Mouse (Mus musculus) limb, embryonic 10.5 days (tissue): ENCODE data around the gene Fxr2. TPM values are rescaled to one million over a fixed set of nuclear protein-coding genes. Genes with fewer than 3 reads are reported as not detected.
"Not testable (repeated sequence)": the region's sequence is repeated elsewhere in the genome, so short reads cannot be mapped to it uniquely, and the experiment has no call there.

Experiments used
- DNase-seq: peaks from one replicate; pipeline ENCODE4 v3.0.0-alpha.2; 2017; ENCODE audit warnings: low spot score
- H3K27ac ChIP-seq: fragments of 300-500 bp; sonication (generic); 2 replicates; pipeline ENCODE4 v1.5.1; 2016; ENCODE audit warnings: mild to moderate bottlenecking
- H3K27me3 ChIP-seq: fragments of 300-500 bp; sonication (generic); 2 replicates; pipeline ENCODE4 v1.6.1; 2016; ENCODE audit warnings: low read depth, mild to moderate bottlenecking; ENCODE audit not compliant: poor library complexity, severe bottlenecking
- H3K36me3 ChIP-seq: fragments of 300-500 bp; sonication (generic); 2 replicates; pipeline ENCODE4 v1.6.1; 2016; ENCODE audit warnings: mild to moderate bottlenecking, moderate library complexity
- H3K4me1 ChIP-seq: fragments of 300-500 bp; sonication (generic); 2 replicates; pipeline ENCODE4 v1.6.1; 2016
- H3K4me3 ChIP-seq: fragments of 300-500 bp; sonication (generic); 2 replicates; pipeline ENCODE4 v1.5.1; 2016; ENCODE audit warnings: mild to moderate bottlenecking, moderate library complexity
- H3K9me3 ChIP-seq: fragments of 300-500 bp; sonication (generic); replicated peaks from 2 replicates; pipeline ENCODE4 v1.6.1; 2016; ENCODE audit warnings: mild to moderate bottlenecking
- WGBS: fragments of 180-500 bp; shearing (Covaris S2); methylation state at CpG from one replicate; pipeline ENCODE4 v1.1.7; 2016; 5-methylcytosine and 5-hydroxymethylcytosine counted together
- microRNA counts: library from miRNA; unstranded; fragments of <30 nt; microRNA quantifications from one replicate; lab custom pipeline; 2017
- microRNA-seq: library from miRNA; unstranded; fragments of <30 nt; microRNA quantifications from one replicate; pipeline ENCODE4, GENCODE M21; 2017
- polyA plus RNA-seq: library from polyadenylated mRNA; unstranded; fragments of >200 nt; fragmentation: Nextera tagmentation; extraction: Ambion mirVana; gene quantifications from 2 replicates; pipeline ENCODE4 v1.2.1, GENCODE M21; 2016

Fxr2 gene
- polyA plus RNA-seq, 1 experiment from 2014 or later: 45.4 TPM

GRCm38 (mm10) chr11:69698574-69698973, 65.8 kb downstream of the Fxr2 start:
- Histone ChIP-seq H3K36me3 (no peaks in the 10 kb centered on the region), H3K4me3 (no peak overlapping the region), H3K4me1 (peaks cover 17% of the 10 kb centered on the region), H3K27ac (no peak overlapping the region), H3K27me3 (no peaks in the 10 kb centered on the region), H3K9me3 (no peaks in the 10 kb centered on the region)
- DNase-seq: no peak
- 74% methylated on average over 5 of the region's 5 CpGs for WGBS

- H3K4me3 ChIP-seq: no peak overlapping the region
- no peaks in the 10 kb centered on the region for H3K9me3 ChIP-seq
- H3K36me3 ChIP-seq: no peaks in the 10 kb centered on the region
- peaks cover 16% of the 10 kb centered on the region for H3K4me1 ChIP-seq
- 71% methylated on average over 1 of the region's 1 CpGs for WGBS
- H3K27me3 ChIP-seq: no peaks in the 10 kb centered on the region
- DNase-seq: no peak
- no peak overlapping the region for H3K27ac ChIP-seq
Measured at GRCm38 (mm10) chr11:69699595-69699994, 66.8 kb downstream of the Fxr2 start.

- not testable (repeated sequence) for DNase-seq, H3K4me1 ChIP-seq, H3K9me3 ChIP-seq, H3K27ac ChIP-seq, H3K4me3 ChIP-seq, H3K36me3 ChIP-seq, H3K27me3 ChIP-seq
- 92% methylated on average over 10 of the region's 10 CpGs for WGBS
Measured at GRCm38 (mm10) chr11:69702886-69703285, 70.1 kb downstream of the Fxr2 start.

MicroRNAs encoded within 50 kb of the gene (microRNA counts, 519-probe panel; counts per million panel counts)
- microRNA mmu-miR-1934 (lab: Ali Mortazavi, UCI): 684 counts per million, percentile 72 among the panel's probes with 10 or more counts
- 684 counts per million, percentile 72 among the panel's probes with 10 or more counts for microRNA mmu-miR-467f (lab: Ali Mortazavi, UCI)

Small RNA genes lying within 50 kb of the gene (microRNA-seq; reads per million reads assigned to microRNA genes)
- 5.9 reads per million, percentile 10 among the genes with 10 or more reads in this experiment for gene Mir1934
- not detected for gene Mir467f

Other genes with a start within 250 kb of the Fxr2 start
- gene Naa38, start 237.5 kb upstream of the Fxr2 start, polyA plus RNA-seq: 140 and 151 TPM in 2 replicates
- 45.2 and 51.6 TPM in 2 replicates for gene Cyb5d1, start 237.4 kb upstream of the Fxr2 start, polyA plus RNA-seq
- 23.0 and 24.7 TPM in 2 replicates for gene Tmem88, start 234.8 kb upstream of the Fxr2 start, polyA plus RNA-seq
- gene Kdm6b, start 219.3 kb upstream of the Fxr2 start, polyA plus RNA-seq: 36.6 and 40.8 TPM in 2 replicates
- 1.0 and 1.3 TPM in 2 replicates for gene Dnah2, start 83.9 kb upstream of the Fxr2 start, polyA plus RNA-seq
- 44.2 and 55.2 TPM in 2 replicates for gene Efnb3, start 72.8 kb upstream of the Fxr2 start, polyA plus RNA-seq
- gene Wrap53, start 52.7 kb upstream of the Fxr2 start, polyA plus RNA-seq: 52.3 and 52.8 TPM in 2 replicates
- gene Trp53, start 52.6 kb upstream of the Fxr2 start, polyA plus RNA-seq: 243 and 267 TPM in 2 replicates
- 1.5 TPM in 2 replicates for gene Atp1b2, start 27.0 kb upstream of the Fxr2 start, polyA plus RNA-seq
- not detected in 2 replicates for gene Shbg, start 15.1 kb upstream of the Fxr2 start, polyA plus RNA-seq
- 9.1 and 13.7 TPM in 2 replicates for gene Sat2, start 11.0 kb upstream of the Fxr2 start, polyA plus RNA-seq
- 0.16 TPM in 1 of 2 replicates, not detected in the other for gene Sox15, start 22.3 kb downstream of the Fxr2 start, polyA plus RNA-seq
- 66.8 and 74.2 TPM in 2 replicates for gene Mpdu1, start 29.7 kb downstream of the Fxr2 start, polyA plus RNA-seq
- gene Cd68, start 33.2 kb downstream of the Fxr2 start, polyA plus RNA-seq: 3.5 and 3.6 TPM in 2 replicates
- 678 and 791 TPM in 2 replicates for gene Eif4a1, start 39.4 kb downstream of the Fxr2 start, polyA plus RNA-seq
- 149 and 151 TPM in 2 replicates for gene Senp3, start 49.1 kb downstream of the Fxr2 start, polyA plus RNA-seq
- gene Tnfsf13, start 52.8 kb downstream of the Fxr2 start, polyA plus RNA-seq: 0.20 and 0.45 TPM in 2 replicates
- gene Tnfsf12, start 62.9 kb downstream of the Fxr2 start, polyA plus RNA-seq: 3.0 and 4.2 TPM in 2 replicates
- 0.53 and 0.73 TPM in 2 replicates for gene Tnfsfm13, start 63.1 kb downstream of the Fxr2 start, polyA plus RNA-seq
- gene Polr2a, start 125.6 kb downstream of the Fxr2 start, polyA plus RNA-seq: 41.8 and 47.0 TPM in 2 replicates
- gene Slc35g3, start 129.0 kb downstream of the Fxr2 start, polyA plus RNA-seq: 0.09 and 0.10 TPM in 2 replicates
- 0.25 and 0.59 TPM in 2 replicates for gene Zbtb4, start 132.9 kb downstream of the Fxr2 start, polyA plus RNA-seq
- gene Chrnb1, start 163.0 kb downstream of the Fxr2 start, polyA plus RNA-seq: 0.87 and 2.5 TPM in 2 replicates
- 0.40 and 0.55 TPM in 2 replicates for gene Fgf11, start 168.9 kb downstream of the Fxr2 start, polyA plus RNA-seq
- 1.4 and 1.5 TPM in 2 replicates for gene Tmem102, start 172.6 kb downstream of the Fxr2 start, polyA plus RNA-seq
- not detected in 2 replicates for gene Gm39566, start 182.3 kb downstream of the Fxr2 start, polyA plus RNA-seq
- gene Spem2, start 185.5 kb downstream of the Fxr2 start, polyA plus RNA-seq: not detected in 2 replicates
- not detected in 2 replicates for gene Spem1, start 189.2 kb downstream of the Fxr2 start, polyA plus RNA-seq
- gene Nlgn2, start 204.8 kb downstream of the Fxr2 start, polyA plus RNA-seq: 2.2 and 3.5 TPM in 2 replicates
- gene Tmem256, start 205.5 kb downstream of the Fxr2 start, polyA plus RNA-seq: 269 and 280 TPM in 2 replicates
- gene Plscr3, start 213.4 kb downstream of the Fxr2 start, polyA plus RNA-seq: 96.7 and 117 TPM in 2 replicates
- gene Tnk1, start 225.7 kb downstream of the Fxr2 start, polyA plus RNA-seq: 1.1 TPM in 2 replicates
- not detected in 2 replicates for gene Tmem95, start 245.0 kb downstream of the Fxr2 start, polyA plus RNA-seq
- 6.1 and 6.4 TPM in 2 replicates for gene Kctd11, start 248.4 kb downstream of the Fxr2 start, polyA plus RNA-seq